Comparison of ENCODE assay signal across 18 mouse cellular contexts in genomic region chr13:45911848-45912247, GRCm38 (mm10). TPM values are rescaled to one million over a fixed set of nuclear protein-coding genes. Genes with fewer than 3 reads are reported as not detected.
DNase-seq lines count a peak whose midpoint lies in the region; TF ChIP-seq lines count a peak whose summit lies in the region.
"Had no signal": no experiment of that assay in that cellular context is flagged by ENCODE, and none has a peak within 500 bp of the region (broad histone marks: within the 10 kb centered on the region; RNA-seq: fewer than 3 reads in every experiment).

No protein-coding gene starts in this region.

- H3K4me1 ChIP-seq in spleen, adult 2 months (ENCODE audit: control insufficient read depth, insufficient read depth, insufficient read length) = peaks cover 20% of the 10 kb centered on the region

- WGBS in spleen, adult 2 months = 45% methylated on average over 7 of the region's 7 CpGs
- WGBS in macrophage (ENCODE audit: missing documents) = 9% methylated on average over 7 of the region's 7 CpGs

- H3K4me3 ChIP-seq in spleen, adult 2 months (ENCODE audit: extremely low read depth, insufficient read depth, insufficient read length) = no peak overlapping the region
- H3K4me3 ChIP-seq in macrophage (ENCODE audit: inconsistent target) = no peak overlapping the region
- H3K4me3 ChIP-seq: heart, embryonic 13.5 days; layer of hippocampus, adult 2 months; liver, embryonic 13.5 days; midbrain, embryonic 13.5 days had no signal

- TF ChIP-seq POLR2A in spleen, adult 2 months (IDR thresholded peaks at IDR 0.05; ENCODE audit: low read depth, low read length) = no peak

- H3K27ac ChIP-seq in spleen, adult 2 months (ENCODE audit: insufficient read depth, low read length) = 0 out of 2 replicates have a peak overlapping the region, but pooled peaks have one; percentile 8
- H3K27ac ChIP-seq in macrophage = peak overlapping the region; percentile 83
- H3K27ac ChIP-seq: heart, embryonic 13.5 days; hindbrain, postnatal 0 days; kidney, postnatal 0 days; layer of hippocampus, adult 2 months; liver, embryonic 13.5 days; midbrain, embryonic 13.5 days; stomach, postnatal 0 days had no signal

- H3K79me2 ChIP-seq in macrophage (ENCODE audit: inconsistent target) = peaks cover 71% of the 10 kb centered on the region

- no peak for DNase-seq in spleen, adult 2 months (ENCODE audit: low read depth in 1 of 2, low spot score in 2 of 2)
- DNase-seq in spleen, postnatal 10 days (ENCODE audit: low spot score in 2 of 2) = no peak
- peak; percentile 50 for DNase-seq in NIH3T3 (ENCODE audit: low read depth)
- no peak for DNase-seq in adrenal gland, postnatal 10 days
- DNase-seq in heart, postnatal 10 days = no peak
- DNase-seq in urinary bladder, postnatal 14 days (ENCODE audit: low spot score) = no peak
- DNase-seq: cerebellum, postnatal 10 days; gastrocnemius, postnatal 36 days; heart, postnatal 4 days; kidney, adult 11 months; liver, embryonic 13.5 days had no signal

- H3K27me3 ChIP-seq in spleen, adult 2 months (ENCODE audit: control insufficient read depth, insufficient read depth, low read length) = no peaks in the 10 kb centered on the region
- H3K27me3 ChIP-seq: heart, embryonic 13.5 days; liver, embryonic 13.5 days; midbrain, embryonic 13.5 days had no signal

- intact Hi-C loops in heart, postnatal 10 days (cut with DNase I) = no loop called here

- no peak for TF ChIP-seq CTCF in spleen, adult 2 months (IDR thresholded peaks at IDR 0.05; ENCODE audit: extremely low read depth, insufficient read depth, insufficient read length, insufficient replicate concordance)

- no peaks in the 10 kb centered on the region for H3K36me3 ChIP-seq in spleen, adult 2 months (ENCODE audit: control insufficient read depth, insufficient read depth, low read length)
- H3K36me3 ChIP-seq in macrophage (ENCODE audit: inconsistent target) = no peaks in the 10 kb centered on the region
- H3K36me3 ChIP-seq: liver, embryonic 13.5 days; midbrain, embryonic 13.5 days had no signal

RNA-seq across cellular contexts. Expression of gene Atxn1, which starts 53.0 kb away (rescaled TPM):
- 10.6 and 10.9 TPM in 2 replicates for polyA plus RNA-seq in spleen, adult 2 months (2012; rRNA removed)
- total RNA-seq in macrophage (2018; cell fraction: chromatin; rRNA removed) = 100 to 1,000 TPM; 108 to 197 (median 141) TPM
- 10 to 100 TPM; 21.4 to 49.6 (median 36.0) TPM for total RNA-seq in macrophage (2018; cell fraction: cytosol; rRNA removed)
- 100 to 1,000 TPM in 15 of 26 experiments, 10 to 100 TPM in 11; 58.4 to 174 (median 115) TPM for total RNA-seq in macrophage (2018; cell fraction: nucleus; rRNA removed)
- polyA plus RNA-seq in macrophage (2018) = 8.4 to 12.2 TPM (median 10.8 TPM) in 3 replicates
- total RNA-seq in adrenal gland, postnatal 10 days (2021) = 10 to 100 TPM; 25.2 to 41.2 TPM
- total RNA-seq in heart, postnatal 10 days (2021) = 10 to 100 TPM; 40.6 to 49.1 TPM
